Mouse (Mus musculus): ENCODE data around the gene Krt15.

DNA sequence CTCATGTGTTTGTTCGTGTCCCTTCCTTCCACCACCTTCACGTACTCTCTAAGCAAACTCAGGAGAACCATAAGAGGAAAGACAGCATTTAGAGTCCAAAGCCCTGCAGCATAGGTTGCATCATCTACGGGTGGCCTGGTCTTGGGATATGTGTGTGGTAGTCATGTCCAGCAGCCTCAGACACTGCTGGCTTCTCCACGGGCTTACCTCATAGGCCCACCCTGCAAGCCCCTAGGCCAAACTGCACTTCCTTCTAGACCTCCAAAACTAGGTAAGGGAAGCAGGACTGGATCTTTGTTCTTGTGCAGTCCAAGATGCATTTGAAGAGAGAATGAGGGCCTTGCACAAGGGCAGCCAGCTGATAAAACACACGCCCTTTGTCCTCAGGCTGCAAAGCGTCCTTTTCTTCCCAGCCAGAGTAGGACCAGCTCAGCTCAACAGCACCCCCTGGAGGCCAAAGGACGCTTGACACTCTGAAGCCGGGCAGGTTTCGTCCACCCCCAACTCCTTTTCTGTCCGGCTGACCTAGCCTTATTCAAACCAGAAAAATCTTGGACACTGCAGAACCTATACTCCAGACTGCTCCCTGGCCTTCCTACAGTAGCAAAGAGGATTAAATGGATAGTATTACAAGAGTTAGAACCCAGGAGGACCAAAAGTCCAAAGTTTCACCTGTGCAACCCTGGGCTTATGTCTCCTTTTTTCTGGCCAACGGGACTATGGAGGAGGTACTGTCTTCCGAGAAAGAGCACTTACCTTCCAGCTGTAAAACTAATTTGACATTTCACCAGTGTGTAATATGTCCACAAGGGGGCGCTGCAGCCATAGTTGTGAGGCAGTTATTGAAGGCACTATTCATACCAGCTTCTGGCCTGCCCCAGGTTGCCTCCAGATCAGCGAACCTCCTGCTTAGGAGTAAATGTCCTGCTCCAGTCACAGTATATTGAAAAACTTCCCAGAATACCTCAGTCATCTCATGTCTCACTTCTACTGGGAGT is 33.3 kb upstream of the Krt15 start:
- no peak for TF ChIP-seq POLR2A (IDR thresholded peaks at IDR 0.05; ENCODE audit: low read depth, low read length)
- TF ChIP-seq CTCF (IDR thresholded peaks at IDR 0.05; ENCODE audit: extremely low read depth, insufficient read depth, insufficient read length, insufficient replicate concordance): peak; percentile 71; the same call in 1 of the 2 replicates

All from spleen, adult 2 months (tissue).